Mouse (Mus musculus) brain, embryonic 14.5 days (tissue): ENCODE measurements around the gene Abcc8.

Experiments used
- CTCF ChIP-seq: fragments of 200-500 bp; IDR thresholded peaks from 2 replicates; pipeline ENCODE4 v1.5.1; 2012; ENCODE audit warnings: inconsistent platforms, mild to moderate bottlenecking, moderate library complexity, borderline replicate concordance; ENCODE audit not compliant: insufficient read depth, insufficient read length; ENCODE audit errors: extremely low read depth
- POLR2A ChIP-seq: fragments of 200-500 bp; IDR thresholded peaks from 2 replicates; pipeline ENCODE4 v1.6.1; 2012; ENCODE audit warnings: mild to moderate bottlenecking, inconsistent platforms, borderline replicate concordance; ENCODE audit not compliant: poor library complexity, insufficient read depth, insufficient read length, severe bottlenecking; ENCODE audit errors: extremely low read depth

- TF ChIP-seq CTCF (no peak), POLR2A (no peak)
These were observed 11.9 kb downstream of the Abcc8 start for GRCm38 (mm10) chr7:46167901-46168300.
